Mouse (Mus musculus): ENCODE data around the gene Brd7. TPM values are rescaled to one million over a fixed set of nuclear protein-coding genes. Genes with fewer than 3 reads are reported as not detected.

The Brd7 gene
- polyA plus RNA-seq, 1 experiment = 34.6 TPM

GRCm38 (mm10) chr8:88325251-88325650 is 36.7 kb downstream of the Brd7 start:
- TF ChIP-seq POLR2A (IDR thresholded peaks at IDR 0.05; ENCODE audit: control insufficient read depth, extremely low read depth, insufficient read depth, low read length, poor library complexity) (no peak), CTCF (IDR thresholded peaks at IDR 0.05; ENCODE audit: borderline replicate concordance, control insufficient read depth, extremely low read depth, insufficient read depth, low read length, poor library complexity) (no peak)
- whole genome bisulfite sequencing = 89% methylated on average over 5 of the region's 5 CpGs

GRCm38 (mm10) chr8:88324760-88325159 is 37.2 kb downstream of the Brd7 start:
- no peak for TF ChIP-seq POLR2A (IDR thresholded peaks at IDR 0.05; ENCODE audit: control insufficient read depth, extremely low read depth, insufficient read depth, low read length, poor library complexity)
- TF ChIP-seq CTCF (IDR thresholded peaks at IDR 0.05; ENCODE audit: borderline replicate concordance, control insufficient read depth, extremely low read depth, insufficient read depth, low read length, poor library complexity) = no peak
- WGBS = 98% methylated on average over 11 of the region's 11 CpGs
- H3K4me1 ChIP-seq (replicated peaks; ENCODE audit: control insufficient read depth, insufficient read depth, low read length) = no peaks in the 10 kb centered on the region
- peaks cover 47% of the 10 kb centered on the region for H3K36me3 ChIP-seq (ENCODE audit: control insufficient read depth, insufficient read depth, low read length)
- H3K27me3 ChIP-seq (ENCODE audit: control insufficient read depth, insufficient read depth, low read length) = no peaks in the 10 kb centered on the region
- H3K4me3 ChIP-seq (ENCODE audit: control insufficient read depth, insufficient read depth, low read length) = no peak overlapping the region
- DNase-seq = no peak
- H3K27ac ChIP-seq (ENCODE audit: control insufficient read depth, insufficient read depth, low read length) = no peak overlapping the region

More at GRCm38 (mm10) chr8:88325251-88325650, 36.7 kb downstream of the Brd7 start:
- Histone ChIP-seq H3K4me1 (replicated peaks; ENCODE audit: control insufficient read depth, insufficient read depth, low read length) (no peaks in the 10 kb centered on the region), H3K36me3 (ENCODE audit: control insufficient read depth, insufficient read depth, low read length) (peaks cover 52% of the 10 kb centered on the region), H3K27me3 (ENCODE audit: control insufficient read depth, insufficient read depth, low read length) (no peaks in the 10 kb centered on the region), H3K4me3 (ENCODE audit: control insufficient read depth, insufficient read depth, low read length) (no peak overlapping the region), H3K27ac (ENCODE audit: control insufficient read depth, insufficient read depth, low read length) (no peak overlapping the region)
- DNase-seq = no peak

- WGBS = 92% methylated on average over 5 of the region's 5 CpGs
- no peaks in the 10 kb centered on the region for H3K4me1 ChIP-seq (replicated peaks; ENCODE audit: control insufficient read depth, insufficient read depth, low read length)
- TF ChIP-seq POLR2A (IDR thresholded peaks at IDR 0.05; ENCODE audit: control insufficient read depth, extremely low read depth, insufficient read depth, low read length, poor library complexity) = no peak
- no peak for TF ChIP-seq CTCF (IDR thresholded peaks at IDR 0.05; ENCODE audit: borderline replicate concordance, control insufficient read depth, extremely low read depth, insufficient read depth, low read length, poor library complexity)
- peaks cover 34% of the 10 kb centered on the region for H3K36me3 ChIP-seq (ENCODE audit: control insufficient read depth, insufficient read depth, low read length)
- no peak overlapping the region for H3K27ac ChIP-seq (ENCODE audit: control insufficient read depth, insufficient read depth, low read length)
- H3K4me3 ChIP-seq (ENCODE audit: control insufficient read depth, insufficient read depth, low read length) = no peak overlapping the region
- DNase-seq = no peak
- H3K27me3 ChIP-seq (ENCODE audit: control insufficient read depth, insufficient read depth, low read length) = no peaks in the 10 kb centered on the region
Observed at GRCm38 (mm10) chr8:88323523-88323922, 38.5 kb downstream of the Brd7 start.

GRCm38 (mm10) chr8:88321387-88321786 is 40.6 kb downstream of the Brd7 start:
- Histone ChIP-seq H3K4me1 (replicated peaks; ENCODE audit: control insufficient read depth, insufficient read depth, low read length) (no peaks in the 10 kb centered on the region), H3K27me3 (ENCODE audit: control insufficient read depth, insufficient read depth, low read length) (no peaks in the 10 kb centered on the region), H3K36me3 (ENCODE audit: control insufficient read depth, insufficient read depth, low read length) (peaks cover 20% of the 10 kb centered on the region), H3K27ac (ENCODE audit: control insufficient read depth, insufficient read depth, low read length) (no peak overlapping the region), H3K4me3 (ENCODE audit: control insufficient read depth, insufficient read depth, low read length) (no peak overlapping the region)
- DNase-seq = no peak
- no peak for TF ChIP-seq POLR2A (IDR thresholded peaks at IDR 0.05; ENCODE audit: control insufficient read depth, extremely low read depth, insufficient read depth, low read length, poor library complexity)
- TF ChIP-seq CTCF (IDR thresholded peaks at IDR 0.05; ENCODE audit: borderline replicate concordance, control insufficient read depth, extremely low read depth, insufficient read depth, low read length, poor library complexity) = no peak
- WGBS = 96% methylated on average over 5 of the region's 5 CpGs

GRCm38 (mm10) chr8:88320134-88320533 is 41.9 kb downstream of the Brd7 start:
- no peak for TF ChIP-seq CTCF (IDR thresholded peaks at IDR 0.05; ENCODE audit: borderline replicate concordance, control insufficient read depth, extremely low read depth, insufficient read depth, low read length, poor library complexity)
- no peak for TF ChIP-seq POLR2A (IDR thresholded peaks at IDR 0.05; ENCODE audit: control insufficient read depth, extremely low read depth, insufficient read depth, low read length, poor library complexity)
- H3K27ac ChIP-seq (ENCODE audit: control insufficient read depth, insufficient read depth, low read length) = no peak overlapping the region
- 98% methylated on average over 6 of the region's 6 CpGs for WGBS
- peaks cover 10% of the 10 kb centered on the region for H3K36me3 ChIP-seq (ENCODE audit: control insufficient read depth, insufficient read depth, low read length)
- no peaks in the 10 kb centered on the region for H3K27me3 ChIP-seq (ENCODE audit: control insufficient read depth, insufficient read depth, low read length)
- DNase-seq = no peak
- H3K4me3 ChIP-seq (ENCODE audit: control insufficient read depth, insufficient read depth, low read length) = no peak overlapping the region
- no peaks in the 10 kb centered on the region for H3K4me1 ChIP-seq (replicated peaks; ENCODE audit: control insufficient read depth, insufficient read depth, low read length)

GRCm38 (mm10) chr8:88318151-88318550 is 43.8 kb downstream of the Brd7 start:
- TF ChIP-seq POLR2A (IDR thresholded peaks at IDR 0.05; ENCODE audit: control insufficient read depth, extremely low read depth, insufficient read depth, low read length, poor library complexity) (no peak), CTCF (IDR thresholded peaks at IDR 0.05; ENCODE audit: borderline replicate concordance, control insufficient read depth, extremely low read depth, insufficient read depth, low read length, poor library complexity) (no peak)
- Histone ChIP-seq H3K27ac (ENCODE audit: control insufficient read depth, insufficient read depth, low read length) (no peak overlapping the region), H3K4me1 (replicated peaks; ENCODE audit: control insufficient read depth, insufficient read depth, low read length) (no peaks in the 10 kb centered on the region), H3K27me3 (ENCODE audit: control insufficient read depth, insufficient read depth, low read length) (no peaks in the 10 kb centered on the region), H3K36me3 (ENCODE audit: control insufficient read depth, insufficient read depth, low read length) (peaks cover 15% of the 10 kb centered on the region), H3K4me3 (ENCODE audit: control insufficient read depth, insufficient read depth, low read length) (no peak overlapping the region)
- DNase-seq = no peak
- 98% methylated on average over 8 of the region's 8 CpGs for WGBS

GRCm38 (mm10) chr8:88317341-88317740 is 44.7 kb downstream of the Brd7 start:
- DNase-seq = no peak
- Histone ChIP-seq H3K27ac (ENCODE audit: control insufficient read depth, insufficient read depth, low read length) (no peak overlapping the region), H3K4me3 (ENCODE audit: control insufficient read depth, insufficient read depth, low read length) (no peak overlapping the region), H3K36me3 (ENCODE audit: control insufficient read depth, insufficient read depth, low read length) (peaks cover 15% of the 10 kb centered on the region), H3K27me3 (ENCODE audit: control insufficient read depth, insufficient read depth, low read length) (no peaks in the 10 kb centered on the region), H3K4me1 (replicated peaks; ENCODE audit: control insufficient read depth, insufficient read depth, low read length) (no peaks in the 10 kb centered on the region)
- TF ChIP-seq POLR2A (IDR thresholded peaks at IDR 0.05; ENCODE audit: control insufficient read depth, extremely low read depth, insufficient read depth, low read length, poor library complexity) = no peak
- 96% methylated on average over 5 of the region's 5 CpGs for WGBS

All from thymus, adult 2 months (tissue).